Mouse (Mus musculus): Measurements from ENCODE around the gene Rnf130. TPM values are rescaled to one million over a fixed set of nuclear protein-coding genes. Genes with fewer than 3 reads are reported as not detected.
A peak's percentile ranks its signal among the peaks of the same experiment; 100 is the strongest.

Gene Rnf130
- total and polyA plus RNA-seq, 2 experiments from 2014 or later, result 42.3 to 47.6 TPM

- WGBS, result 9% methylated on average over 24 of the region's 24 CpGs
- H3K4me2 ChIP-seq (ENCODE audit: low read depth, low read length), result peak overlapping the region; percentile 100
- DNase-seq (ENCODE audit: low spot score), result peak; percentile 24
- H3K27ac ChIP-seq (ENCODE audit: low read depth), result peak overlapping the region; percentile 89
- no peaks in the 10 kb centered on the region for H3K27me3 ChIP-seq (ENCODE audit: control insufficient read depth, insufficient read depth, low read length)
- H3K4me3 ChIP-seq (ENCODE audit: low read depth, low read length), result peak overlapping the region; percentile 98
- no peak for TF ChIP-seq CTCF (IDR thresholded peaks at IDR 0.05; ENCODE audit: low read depth)
- no peak for TF ChIP-seq EP300 (IDR thresholded peaks at IDR 0.05; ENCODE audit: low read depth)
- no peak; the same call in 1 of the 2 replicates for ATAC-seq (ENCODE audit: insufficient read depth, low read depth)
- H3K9me3 ChIP-seq (replicated peaks; ENCODE audit: control insufficient read depth, low read length), result no peaks in the 10 kb centered on the region
- 0 out of 2 replicates have a peak, but pooled peaks cover 8% of the 10 kb centered on the region for H3K4me1 ChIP-seq (ENCODE audit: control insufficient read depth, insufficient read depth)
- H3K9ac ChIP-seq (replicated peaks; ENCODE audit: low read depth, low read length), result peak overlapping the region; percentile 98
- H3K36me3 ChIP-seq (replicated peaks; ENCODE audit: control insufficient read depth, insufficient read depth, low read length), result no peaks in the 10 kb centered on the region
Measured at GRCm38 (mm10) chr11:50025721-50026520, 775 bp downstream of the Rnf130 start.

- Histone ChIP-seq H3K4me3 (ENCODE audit: low read depth, low read length) (peak overlapping the region; percentile 98), H3K27me3 (ENCODE audit: control insufficient read depth, insufficient read depth, low read length) (no peaks in the 10 kb centered on the region), H3K9ac (replicated peaks; ENCODE audit: low read depth, low read length) (no peak overlapping the region), H3K9me3 (replicated peaks; ENCODE audit: control insufficient read depth, low read length) (no peaks in the 10 kb centered on the region), H3K27ac (ENCODE audit: low read depth) (no peak overlapping the region), H3K36me3 (replicated peaks; ENCODE audit: control insufficient read depth, insufficient read depth, low read length) (no peaks in the 10 kb centered on the region), H3K4me2 (ENCODE audit: low read depth, low read length) (peak overlapping the region; percentile 100), H3K4me1 (ENCODE audit: control insufficient read depth, insufficient read depth) (0 out of 2 replicates have a peak, but pooled peaks cover 8% of the 10 kb centered on the region)
- ATAC-seq (ENCODE audit: insufficient read depth, low read depth), result no peak
- DNase-seq (ENCODE audit: low spot score), result no peak
- TF ChIP-seq EP300 (IDR thresholded peaks at IDR 0.05; ENCODE audit: low read depth) (no peak), CTCF (IDR thresholded peaks at IDR 0.05; ENCODE audit: low read depth) (no peak)
- WGBS, result 38% methylated on average over 3 of the region's 3 CpGs
Measured at GRCm38 (mm10) chr11:50026521-50027090, 1.5 kb downstream of the Rnf130 start.

GRCm38 (mm10) chr11:50028416-50028815 is 3.3 kb downstream of the Rnf130 start:
- Histone ChIP-seq H3K4me3 (ENCODE audit: low read depth, low read length) (no peak overlapping the region), H3K9me3 (replicated peaks; ENCODE audit: control insufficient read depth, low read length) (no peaks in the 10 kb centered on the region), H3K27me3 (ENCODE audit: control insufficient read depth, insufficient read depth, low read length) (no peaks in the 10 kb centered on the region), H3K4me2 (ENCODE audit: low read depth, low read length) (no peak overlapping the region), H3K4me1 (ENCODE audit: control insufficient read depth, insufficient read depth) (0 out of 2 replicates have a peak, but pooled peaks cover 8% of the 10 kb centered on the region), H3K36me3 (replicated peaks; ENCODE audit: control insufficient read depth, insufficient read depth, low read length) (no peaks in the 10 kb centered on the region), H3K27ac (ENCODE audit: low read depth) (no peak overlapping the region), H3K9ac (replicated peaks; ENCODE audit: low read depth, low read length) (no peak overlapping the region)
- no peak for DNase-seq (ENCODE audit: low spot score)
- no peak for ATAC-seq (ENCODE audit: insufficient read depth, low read depth)
- no peak for TF ChIP-seq EP300 (IDR thresholded peaks at IDR 0.05; ENCODE audit: low read depth)
- TF ChIP-seq CTCF (IDR thresholded peaks at IDR 0.05; ENCODE audit: low read depth), result no peak

- no peak overlapping the region for H3K4me2 ChIP-seq (ENCODE audit: low read depth, low read length)
- no peaks in the 10 kb centered on the region for H3K9me3 ChIP-seq (replicated peaks; ENCODE audit: control insufficient read depth, low read length)
- no peak for TF ChIP-seq EP300 (IDR thresholded peaks at IDR 0.05; ENCODE audit: low read depth)
- TF ChIP-seq CTCF (IDR thresholded peaks at IDR 0.05; ENCODE audit: low read depth), result no peak
- H3K27ac ChIP-seq (ENCODE audit: low read depth), result no peak overlapping the region
- ATAC-seq (ENCODE audit: insufficient read depth, low read depth), result no peak
- H3K36me3 ChIP-seq (replicated peaks; ENCODE audit: control insufficient read depth, insufficient read depth, low read length), result no peaks in the 10 kb centered on the region
- no peak for DNase-seq (ENCODE audit: low spot score)
- H3K4me3 ChIP-seq (ENCODE audit: low read depth, low read length), result no peak overlapping the region
- no peak overlapping the region for H3K9ac ChIP-seq (replicated peaks; ENCODE audit: low read depth, low read length)
- H3K4me1 ChIP-seq (ENCODE audit: control insufficient read depth, insufficient read depth), result peaks cover 8% of the 10 kb centered on the region; the same call in 1 of the 2 replicates
- no peaks in the 10 kb centered on the region for H3K27me3 ChIP-seq (ENCODE audit: control insufficient read depth, insufficient read depth, low read length)
Measured at GRCm38 (mm10) chr11:50034155-50034554, 9.0 kb downstream of the Rnf130 start.

- DNase-seq (ENCODE audit: low spot score) (no peak), ATAC-seq (ENCODE audit: insufficient read depth, low read depth) (no peak)
- H3K9me3 ChIP-seq (replicated peaks; ENCODE audit: control insufficient read depth, low read length), result no peaks in the 10 kb centered on the region
- no peaks in the 10 kb centered on the region for H3K27me3 ChIP-seq (ENCODE audit: control insufficient read depth, insufficient read depth, low read length)
- peaks cover 5% of the 10 kb centered on the region; the same call in 1 of the 2 replicates for H3K4me1 ChIP-seq (ENCODE audit: control insufficient read depth, insufficient read depth)
- no peak overlapping the region for H3K9ac ChIP-seq (replicated peaks; ENCODE audit: low read depth, low read length)
- TF ChIP-seq EP300 (IDR thresholded peaks at IDR 0.05; ENCODE audit: low read depth) (no peak), CTCF (IDR thresholded peaks at IDR 0.05; ENCODE audit: low read depth) (no peak)
- no peak overlapping the region for H3K4me3 ChIP-seq (ENCODE audit: low read depth, low read length)
- WGBS, result 64% methylated on average over 3 of the region's 3 CpGs
- no peak overlapping the region for H3K4me2 ChIP-seq (ENCODE audit: low read depth, low read length)
- no peak overlapping the region for H3K27ac ChIP-seq (ENCODE audit: low read depth)
- H3K36me3 ChIP-seq (replicated peaks; ENCODE audit: control insufficient read depth, insufficient read depth, low read length), result no peaks in the 10 kb centered on the region
Measured at GRCm38 (mm10) chr11:50035726-50036125, 10.6 kb downstream of the Rnf130 start.
